Mouse (Mus musculus) midbrain, embryonic 12.5 days (tissue): ENCODE results near the gene Camk2g. TPM values are rescaled to one million over a fixed set of nuclear protein-coding genes. Genes with fewer than 3 reads are reported as not detected.
A peak's percentile ranks its signal among the peaks of the same experiment; 100 is the strongest.

Experiments
- ATAC-seq: fragments of 200-750 bp; cut with Nextera tagmentation; 2 replicates; pipeline ENCODE4 v1.8.0; 2017; ENCODE audit warnings: low read depth, moderate TSS enrichment, moderate library complexity; ENCODE audit not compliant: low FRiP score
- H3K27ac ChIP-seq: fragments of 300-500 bp; sonication (generic); replicated peaks from 2 replicates; pipeline ENCODE4 v1.5.1; 2016; ENCODE audit warnings: mild to moderate bottlenecking
- H3K27me3 ChIP-seq: fragments of 300-500 bp; sonication (generic); 2 replicates; pipeline ENCODE4 v1.6.1; 2016; ENCODE audit warnings: mild to moderate bottlenecking
- H3K36me3 ChIP-seq: fragments of 300-500 bp; sonication (generic); 2 replicates; pipeline ENCODE4 v1.6.1; 2016
- H3K4me1 ChIP-seq: fragments of 300-500 bp; sonication (generic); 2 replicates; pipeline ENCODE4 v1.6.1; 2016
- H3K4me2 ChIP-seq: fragments of 300-500 bp; sonication (generic); replicated peaks from 2 replicates; pipeline ENCODE4 v1.6.1; 2016; ENCODE audit warnings: mild to moderate bottlenecking, moderate library complexity
- H3K4me3 ChIP-seq: fragments of 300-500 bp; sonication (generic); 2 replicates; pipeline ENCODE4 v1.5.1; 2016; ENCODE audit warnings: mild to moderate bottlenecking
- H3K9ac ChIP-seq: fragments of 300-500 bp; sonication (generic); replicated peaks from 2 replicates; pipeline ENCODE4 v1.6.1; 2016; ENCODE audit warnings: mild to moderate bottlenecking, moderate library complexity
- H3K9me3 ChIP-seq: fragments of 300-500 bp; sonication (generic); 2 replicates; pipeline ENCODE4 v1.6.1; 2016; ENCODE audit warnings: mild to moderate bottlenecking
- whole genome bisulfite sequencing: fragments of 180-500 bp; shearing (Covaris S2); methylation state at CpG from one replicate; pipeline ENCODE4 v1.1.7; 2016; 5-methylcytosine and 5-hydroxymethylcytosine counted together
- polyA plus RNA-seq: library from polyadenylated mRNA; unstranded; fragments of >200 nt; fragmentation: Nextera tagmentation; extraction: Ambion mirVana; gene quantifications from 2 replicates; pipeline ENCODE4 v1.2.1, GENCODE M21; 2016

The Camk2g gene
- polyA plus RNA-seq, 1 experiment from 2014 or later: 56.8 TPM

DNA sequence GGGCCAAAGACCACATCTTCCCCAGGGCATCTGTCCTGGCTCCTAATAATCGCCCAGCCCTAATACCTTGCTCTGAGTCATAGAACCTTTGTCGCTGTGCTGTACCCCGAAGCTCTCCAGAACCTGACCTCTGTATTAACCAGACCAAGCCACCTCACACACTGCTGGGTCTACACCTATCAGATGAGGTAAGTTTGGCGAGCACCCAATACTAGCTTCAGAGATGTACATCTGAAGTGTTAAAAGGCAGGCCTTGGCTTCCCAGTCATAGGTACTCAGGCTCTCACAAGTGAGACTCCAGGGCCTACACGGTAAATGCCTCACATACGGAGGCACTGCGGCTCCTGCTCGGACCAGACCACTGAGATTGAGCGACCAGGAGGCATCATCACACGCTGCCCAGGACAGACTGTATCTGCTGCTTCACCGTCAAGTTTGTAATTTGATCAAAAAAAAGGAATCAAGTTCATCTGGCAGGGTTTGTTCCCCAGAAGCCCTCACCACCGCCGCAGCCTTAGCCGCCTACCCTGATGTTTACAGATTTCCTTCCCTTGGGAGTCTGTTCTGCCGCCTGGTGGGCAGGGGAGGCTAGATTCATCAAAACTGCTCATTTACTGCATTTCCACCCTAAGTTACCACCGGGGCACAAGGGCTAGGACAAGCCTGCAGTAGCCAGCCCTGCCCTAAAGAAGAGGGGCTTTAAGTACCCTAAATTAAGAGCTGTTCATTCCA is 2.2 kb downstream of the Camk2g start:
- WGBS: 83% methylated on average over 16 of the region's 16 CpGs

GRCm38 (mm10) chr14:20790996-20791395 is 2.9 kb downstream of the Camk2g start:
- H3K27me3 ChIP-seq: peaks cover 6% of the 10 kb centered on the region
- no peak for ATAC-seq
- H3K4me1 ChIP-seq: peaks cover 39% of the 10 kb centered on the region
- H3K27ac ChIP-seq: no peak overlapping the region
- H3K9ac ChIP-seq: no peak overlapping the region
- no peak overlapping the region for H3K4me2 ChIP-seq
- WGBS: 99% methylated on average over 6 of the region's 6 CpGs
- H3K4me3 ChIP-seq: no peak overlapping the region
- no peaks in the 10 kb centered on the region for H3K9me3 ChIP-seq
- H3K36me3 ChIP-seq: peaks cover 48% of the 10 kb centered on the region

More for the DNA sequence above, 2.2 kb downstream of the Camk2g start:
- peaks cover 6% of the 10 kb centered on the region for H3K27me3 ChIP-seq
- no peaks in the 10 kb centered on the region for H3K9me3 ChIP-seq
- H3K27ac ChIP-seq: no peak overlapping the region
- 0 out of 2 replicates have a peak overlapping the region, but pooled peaks have one; percentile 1 for H3K9ac ChIP-seq
- H3K4me1 ChIP-seq: peaks cover 38% of the 10 kb centered on the region
- no peak for ATAC-seq
- peaks cover 48% of the 10 kb centered on the region for H3K36me3 ChIP-seq
- peak overlapping the region; percentile 74; the same call in 1 of the 2 replicates for H3K4me2 ChIP-seq
- H3K4me3 ChIP-seq: no peak overlapping the region

DNA sequence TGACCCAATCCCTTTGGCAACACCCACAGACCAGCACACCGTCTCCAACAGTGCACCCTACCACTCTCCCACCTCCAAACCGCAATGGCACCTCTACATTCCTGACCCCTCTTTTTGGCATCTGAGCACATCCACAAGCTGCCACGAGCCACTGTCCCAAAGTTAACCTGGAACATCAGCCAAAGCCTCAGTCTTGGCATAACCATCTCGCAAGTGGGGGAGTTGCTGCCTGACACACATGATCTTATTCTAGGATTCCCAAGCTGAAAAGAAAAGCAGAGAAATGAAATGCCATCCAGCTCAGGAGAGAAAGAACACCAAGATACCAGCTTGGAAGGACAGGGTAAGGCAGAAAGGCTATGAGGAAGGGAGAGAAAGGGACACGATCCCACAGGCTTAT is 3.4 kb downstream of the Camk2g start:
- ATAC-seq: no peak
- Histone ChIP-seq H3K27me3 (peaks cover 1% of the 10 kb centered on the region), H3K9ac (no peak overlapping the region), H3K4me1 (peaks cover 38% of the 10 kb centered on the region), H3K4me3 (no peak overlapping the region), H3K27ac (no peak overlapping the region), H3K4me2 (no peak overlapping the region), H3K36me3 (peaks cover 49% of the 10 kb centered on the region), H3K9me3 (no peaks in the 10 kb centered on the region)
- WGBS: 95% methylated on average over 5 of the region's 5 CpGs

DNA sequence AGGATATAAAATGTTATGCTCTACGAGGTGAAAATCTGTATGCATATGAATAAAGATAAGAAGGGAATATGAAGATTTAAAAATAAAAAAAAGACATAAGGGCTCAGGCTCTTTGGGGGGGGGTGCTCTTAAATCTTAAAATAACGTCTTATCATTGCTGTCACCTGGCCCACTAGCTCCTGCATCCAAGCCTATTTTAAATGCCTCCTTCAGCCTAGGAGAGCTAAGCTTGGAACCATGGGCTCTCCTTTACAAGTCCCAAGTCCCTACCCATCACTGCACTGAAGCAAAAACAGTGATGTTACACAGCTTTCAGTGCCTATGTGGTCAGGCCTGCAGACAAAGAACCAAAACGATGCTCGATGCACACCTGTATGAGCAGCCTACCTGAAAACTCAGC is 4.3 kb downstream of the Camk2g start:
- H3K4me2 ChIP-seq: no peak overlapping the region
- H3K27me3 ChIP-seq: no peaks in the 10 kb centered on the region
- peaks cover 35% of the 10 kb centered on the region for H3K4me1 ChIP-seq
- no peaks in the 10 kb centered on the region for H3K9me3 ChIP-seq
- no peak overlapping the region for H3K4me3 ChIP-seq
- ATAC-seq: no peak
- 96% methylated on average over 4 of the region's 4 CpGs for WGBS
- H3K9ac ChIP-seq: no peak overlapping the region
- H3K27ac ChIP-seq: no peak overlapping the region
- H3K36me3 ChIP-seq: peaks cover 57% of the 10 kb centered on the region

DNA sequence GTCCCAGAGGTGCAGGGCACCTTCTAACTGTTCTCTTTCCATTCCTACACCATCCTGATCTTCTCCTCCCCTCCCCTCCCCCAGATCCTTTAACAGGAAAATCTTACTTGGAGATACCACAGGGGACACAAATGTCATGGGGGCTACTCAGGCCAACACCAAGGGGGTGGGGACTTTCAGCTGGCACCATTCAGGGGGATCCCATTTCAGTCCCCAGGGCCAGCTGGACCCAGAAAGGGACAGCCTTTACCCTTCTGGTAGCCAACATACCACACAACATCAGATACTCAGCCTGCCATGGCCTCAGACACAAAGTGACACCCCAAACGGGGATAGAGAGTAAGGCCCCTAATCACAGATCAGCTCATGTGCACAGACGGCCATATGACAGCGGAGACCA is 5.7 kb downstream of the Camk2g start:
- no peak overlapping the region for H3K4me3 ChIP-seq
- H3K9ac ChIP-seq: no peak overlapping the region
- H3K36me3 ChIP-seq: peaks cover 69% of the 10 kb centered on the region
- peaks cover 31% of the 10 kb centered on the region for H3K4me1 ChIP-seq
- H3K4me2 ChIP-seq: no peak overlapping the region
- no peak overlapping the region for H3K27ac ChIP-seq
- H3K27me3 ChIP-seq: no peaks in the 10 kb centered on the region
- ATAC-seq: no peak
- WGBS: 83% methylated on average over 3 of the region's 3 CpGs
- H3K9me3 ChIP-seq: no peaks in the 10 kb centered on the region

DNA sequence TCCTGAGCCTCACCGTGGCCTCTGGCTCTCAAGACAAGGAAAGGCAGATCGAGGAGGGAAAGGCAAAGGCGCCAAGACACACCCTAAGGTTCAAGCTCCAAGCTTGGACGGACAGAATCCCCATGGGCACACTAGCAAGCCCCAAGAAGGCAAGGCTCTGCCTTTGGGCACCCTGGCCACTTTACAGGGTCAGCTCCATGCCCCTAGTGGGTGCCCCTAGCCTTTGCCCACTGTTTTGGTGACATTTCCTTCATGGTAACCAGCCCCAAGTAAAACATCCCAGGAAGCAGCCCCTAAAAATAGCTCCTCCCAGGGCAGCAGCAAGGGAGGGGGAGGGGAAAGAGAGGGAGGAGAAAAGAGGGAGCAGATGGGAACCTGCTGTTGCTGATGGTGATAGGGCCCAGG is 7.3 kb downstream of the Camk2g start:
- peaks cover 77% of the 10 kb centered on the region for H3K36me3 ChIP-seq
- H3K27ac ChIP-seq: no peak overlapping the region
- WGBS: 82% methylated on average over 4 of the region's 4 CpGs
- no peak for ATAC-seq
- H3K4me2 ChIP-seq: no peak overlapping the region
- no peaks in the 10 kb centered on the region for H3K27me3 ChIP-seq
- H3K4me3 ChIP-seq: no peak overlapping the region
- peaks cover 16% of the 10 kb centered on the region for H3K4me1 ChIP-seq
- H3K9me3 ChIP-seq: no peaks in the 10 kb centered on the region
- no peak overlapping the region for H3K9ac ChIP-seq

- Histone ChIP-seq H3K27ac (no peak overlapping the region), H3K9ac (no peak overlapping the region), H3K4me3 (no peak overlapping the region), H3K4me2 (no peak overlapping the region), H3K4me1 (peaks cover 14% of the 10 kb centered on the region; the same call in 1 of the 2 replicates), H3K9me3 (no peaks in the 10 kb centered on the region), H3K36me3 (peaks cover 77% of the 10 kb centered on the region), H3K27me3 (no peaks in the 10 kb centered on the region)
- WGBS: 95% methylated on average over 5 of the region's 5 CpGs
- ATAC-seq: no peak
Measured at GRCm38 (mm10) chr14:20786020-20786419, 7.9 kb downstream of the Camk2g start.

- Histone ChIP-seq H3K27ac (no peak overlapping the region), H3K4me2 (no peak overlapping the region), H3K9ac (no peak overlapping the region; the same call in 1 of the 2 replicates), H3K9me3 (no peaks in the 10 kb centered on the region), H3K4me1 (peaks cover 14% of the 10 kb centered on the region; the same call in 1 of the 2 replicates), H3K4me3 (no peak overlapping the region), H3K27me3 (no peaks in the 10 kb centered on the region), H3K36me3 (peaks cover 74% of the 10 kb centered on the region)
- 76% methylated on average over 1 of the region's 1 CpGs for WGBS
- ATAC-seq: no peak
Measured at GRCm38 (mm10) chr14:20785231-20785630, 8.7 kb downstream of the Camk2g start.

GRCm38 (mm10) chr14:20784708-20785107 is 9.2 kb downstream of the Camk2g start:
- no peak overlapping the region for H3K4me3 ChIP-seq
- H3K36me3 ChIP-seq: peaks cover 69% of the 10 kb centered on the region
- H3K9ac ChIP-seq: no peak overlapping the region
- no peaks in the 10 kb centered on the region for H3K9me3 ChIP-seq
- H3K4me2 ChIP-seq: no peak overlapping the region
- no peak overlapping the region for H3K27ac ChIP-seq
- no peak for ATAC-seq
- WGBS: 85% methylated on average over 7 of the region's 7 CpGs
- peaks cover 14% of the 10 kb centered on the region; the same call in 1 of the 2 replicates for H3K4me1 ChIP-seq
- H3K27me3 ChIP-seq: no peaks in the 10 kb centered on the region

GRCm38 (mm10) chr14:20783526-20783925 is 10.4 kb downstream of the Camk2g start:
- peaks cover 14% of the 10 kb centered on the region; the same call in 1 of the 2 replicates for H3K4me1 ChIP-seq
- no peak overlapping the region for H3K4me2 ChIP-seq
- H3K27ac ChIP-seq: no peak overlapping the region
- H3K9ac ChIP-seq: no peak overlapping the region
- no peak overlapping the region for H3K4me3 ChIP-seq
- no peaks in the 10 kb centered on the region for H3K27me3 ChIP-seq
- H3K36me3 ChIP-seq: peaks cover 64% of the 10 kb centered on the region
- no peak for ATAC-seq
- 94% methylated on average over 6 of the region's 6 CpGs for WGBS
- H3K9me3 ChIP-seq: no peaks in the 10 kb centered on the region

GRCm38 (mm10) chr14:20782860-20783259 is 11.0 kb downstream of the Camk2g start:
- ATAC-seq: no peak
- no peak overlapping the region for H3K27ac ChIP-seq
- H3K36me3 ChIP-seq: peaks cover 64% of the 10 kb centered on the region
- no peak overlapping the region for H3K4me3 ChIP-seq
- H3K4me1 ChIP-seq: peaks cover 14% of the 10 kb centered on the region; the same call in 1 of the 2 replicates
- no peaks in the 10 kb centered on the region for H3K9me3 ChIP-seq
- H3K27me3 ChIP-seq: no peaks in the 10 kb centered on the region
- 94% methylated on average over 7 of the region's 7 CpGs for WGBS
- no peak overlapping the region for H3K9ac ChIP-seq
- H3K4me2 ChIP-seq: no peak overlapping the region

GRCm38 (mm10) chr14:20780217-20780616 is 13.7 kb downstream of the Camk2g start:
- Histone ChIP-seq H3K4me2 (no peak overlapping the region), H3K4me1 (peaks cover 12% of the 10 kb centered on the region), H3K36me3 (peaks cover 59% of the 10 kb centered on the region), H3K9ac (no peak overlapping the region), H3K9me3 (no peaks in the 10 kb centered on the region), H3K27me3 (no peaks in the 10 kb centered on the region), H3K27ac (no peak overlapping the region), H3K4me3 (no peak overlapping the region)
- no peak for ATAC-seq
- 89% methylated on average over 8 of the region's 8 CpGs for whole genome bisulfite sequencing
